Mouse (Mus musculus): ENCODE measurements around the gene Cd207.

DNA sequence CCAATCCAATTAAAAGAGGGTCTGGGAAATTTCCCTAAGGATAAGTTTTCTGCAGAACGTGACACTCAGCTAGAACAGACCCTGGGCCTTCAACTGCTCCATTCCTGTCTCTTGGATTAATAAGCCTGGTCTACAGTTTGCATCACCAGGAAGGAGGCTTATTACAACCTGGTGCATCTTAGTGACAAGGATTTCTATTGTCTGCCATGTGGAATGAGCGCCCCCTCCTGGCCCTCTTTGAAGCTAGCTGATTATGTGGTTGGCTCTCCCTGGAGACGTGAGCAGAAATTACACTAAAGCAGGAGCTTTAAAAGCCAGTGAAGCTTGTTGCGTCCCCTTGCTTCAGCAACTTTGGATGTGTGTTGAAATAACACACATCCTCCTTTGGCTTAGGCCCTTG lies 4.3 kb downstream of the Cd207 start:
- no peak for TF ChIP-seq FLI1 (IDR thresholded peaks at IDR 0.05; ENCODE audit: low read length)
- no peak for TF ChIP-seq GATA1 (IDR thresholded peaks at IDR 0.05; ENCODE audit: borderline replicate concordance, low read length)
